Mouse (Mus musculus) testis, adult 2 months (tissue): ENCODE data around the gene Ankrd35.

Experiments
- CTCF ChIP-seq: fragments of 200-500 bp; IDR thresholded peaks from 2 replicates; pipeline ENCODE4 v1.5.1; 2012; ENCODE audit warnings: low read depth, mild to moderate bottlenecking, inconsistent platforms, low read length, moderate library complexity; ENCODE audit not compliant: control insufficient read depth, insufficient read depth, insufficient replicate concordance
- POLR2A ChIP-seq: fragments of 200-500 bp; IDR thresholded peaks from 2 replicates; pipeline ENCODE4 v1.6.1; 2012; ENCODE audit warnings: low read depth, mild to moderate bottlenecking, inconsistent platforms, low read length, moderate library complexity; ENCODE audit not compliant: control insufficient read depth

GRCm38 (mm10) chr3:96668424-96669067, 1.4 kb upstream of the Ankrd35 start:
- no peak for TF ChIP-seq POLR2A
- TF ChIP-seq CTCF = no peak
